In the genomic region with DNA sequence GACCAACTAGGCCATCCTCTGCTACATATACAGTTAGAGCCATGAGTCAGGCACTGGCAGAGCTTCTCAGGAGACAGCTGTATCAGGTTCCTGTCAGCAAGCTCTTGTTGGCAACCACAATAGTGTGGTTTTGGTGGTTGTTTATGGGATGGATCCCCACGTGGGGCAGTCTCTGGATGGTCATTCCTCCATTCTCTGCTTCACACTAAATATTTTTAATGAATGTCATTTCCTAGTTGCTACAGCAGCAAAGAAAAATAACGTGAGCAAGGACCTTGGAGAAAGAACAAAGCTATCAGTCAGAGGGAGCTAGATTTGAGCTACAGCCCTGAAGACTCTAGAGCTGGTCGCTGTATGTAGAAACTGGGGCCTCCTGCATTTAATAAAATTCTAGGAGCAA, we compare ENCODE assay signal across 12 mouse cellular contexts.
DNase-seq lines count a peak whose midpoint lies in the region; TF ChIP-seq lines count a peak whose summit lies in the region.
"Had no signal": no experiment of that assay in that cellular context is flagged by ENCODE, and none has a peak within 500 bp of the region (broad histone marks: within the 10 kb centered on the region; RNA-seq: fewer than 3 reads in every experiment).

No protein-coding gene starts in this region.

- TF ChIP-seq CTCF in C2C12 (IDR thresholded peaks at IDR 0.05; ENCODE audit: control insufficient read depth, insufficient read depth, insufficient read length): no peak
- no peak for TF ChIP-seq CTCF in cerebellum, adult 2 months (IDR thresholded peaks at IDR 0.05; ENCODE audit: borderline replicate concordance, insufficient read depth, low read depth, low read length)

- no peaks in the 10 kb centered on the region for H3K4me1 ChIP-seq in cerebellum, adult 2 months (ENCODE audit: control insufficient read depth, insufficient read depth, low read length)

- no peaks in the 10 kb centered on the region for H3K36me3 ChIP-seq in C2C12 (ENCODE audit: control insufficient read depth, insufficient read depth)
- H3K36me3 ChIP-seq: limb, embryonic 15.5 days had no signal

- intact Hi-C loops in heart, postnatal 36 days (cut with DNase I): loop anchor here (2.0 to 10.0 kb wide), 4 partner anchors 144 to 484 kb away; a partner anchor contains a TSS

- no peak for TF ChIP-seq POLR2A in cerebellum, adult 2 months (IDR thresholded peaks at IDR 0.05; ENCODE audit: borderline replicate concordance, insufficient read depth, low read length)

- no peaks in the 10 kb centered on the region for H3K27me3 ChIP-seq in C2C12 (ENCODE audit: control insufficient read depth, insufficient read depth, insufficient read length)
- no peaks in the 10 kb centered on the region for H3K27me3 ChIP-seq in cerebellum, adult 2 months (ENCODE audit: control insufficient read depth, insufficient read depth, low read length)
- H3K27me3 ChIP-seq: limb, embryonic 15.5 days had no signal

- no peak overlapping the region for H3K4me3 ChIP-seq in C2C12 (ENCODE audit: insufficient read depth, poor library complexity, severe bottlenecking)
- no peak overlapping the region for H3K4me3 ChIP-seq in cerebellum, adult 2 months (replicated peaks; ENCODE audit: insufficient read depth, low read depth, low read length)
- H3K4me3 ChIP-seq: limb, embryonic 15.5 days had no signal

- no peak overlapping the region for H3ac ChIP-seq in C2C12 (ENCODE audit: control insufficient read depth, insufficient read length, low read depth)

- DNase-seq in heart, postnatal 4 days: peak; percentile 5
- no peak for DNase-seq in heart, postnatal 36 days
- DNase-seq in adrenal gland, postnatal 36 days: peak; percentile 10 to 31
- peak; percentile 72 for DNase-seq in lung, postnatal 10 days
- no peak for DNase-seq in right cerebral cortex, postnatal 10 days (ENCODE audit: low spot score in 2 of 2)
- no peak for DNase-seq in cerebellum, adult 2 months
- no peak for DNase-seq in frontal cortex, postnatal 10 days (ENCODE audit: low spot score in 2 of 2)
- DNase-seq: cerebellum, postnatal 36 days; gastrocnemius, postnatal 25 days; thymus, postnatal 4 days had no signal

- H3K27ac ChIP-seq in cerebellum, adult 2 months (ENCODE audit: insufficient read depth, low read length): no peak overlapping the region
- H3K27ac ChIP-seq: limb, embryonic 15.5 days had no signal

- H3K79me3 ChIP-seq in C2C12 (ENCODE audit: low read depth): no peaks in the 10 kb centered on the region

- H3K79me2 ChIP-seq in C2C12 (ENCODE audit: control insufficient read depth, insufficient read depth): no peaks in the 10 kb centered on the region

- WGBS in cerebellum, adult 2 months: 65% methylated on average over 3 of the region's 3 CpGs

TF ChIP-seq in C2C12, 6 proteins besides CTCF, POLR2A, EP300 and RAD21:
- TF ChIP-seq MAX (IDR thresholded peaks at IDR 0.05) (peak; percentile 87), MYOD1 (IDR thresholded peaks at IDR 0.05; ENCODE audit: control insufficient read depth, insufficient read length, low read depth) (peak; percentile 62), MYOG (IDR thresholded peaks at IDR 0.05; ENCODE audit: control insufficient read depth, extremely low read depth, insufficient read length) (no peak), CEBPB (IDR thresholded peaks at IDR 0.05; ENCODE audit: low read depth) (no peak), USF1 (IDR thresholded peaks at IDR 0.05; ENCODE audit: low read depth) (peak; percentile 87), FOSL1 (IDR thresholded peaks at IDR 0.05; ENCODE audit: insufficient read depth, low read length, poor library complexity, severe bottlenecking) (no peak)

Comparison
In these comparisons a context has a peak if more than half of its experiments do, and no peak if none do; other contexts are left out.
1. DNase-seq: peak in heart, postnatal 4 days (single experiment), adrenal gland, postnatal 36 days (2 of 2) and lung, postnatal 10 days (single experiment); none in heart, postnatal 36 days (0 of 2), right cerebral cortex, postnatal 10 days (0 of 2), cerebellum, adult 2 months (0 of 2) and frontal cortex, postnatal 10 days (0 of 2).